Mouse (Mus musculus): ENCODE data around the gene Hp.

Hp gene

GRCm38 (mm10) chr8:109563881-109564280 is 15.1 kb downstream of the Hp start:
- no peak for DNase-seq (ENCODE audit: low spot score)

DNA sequence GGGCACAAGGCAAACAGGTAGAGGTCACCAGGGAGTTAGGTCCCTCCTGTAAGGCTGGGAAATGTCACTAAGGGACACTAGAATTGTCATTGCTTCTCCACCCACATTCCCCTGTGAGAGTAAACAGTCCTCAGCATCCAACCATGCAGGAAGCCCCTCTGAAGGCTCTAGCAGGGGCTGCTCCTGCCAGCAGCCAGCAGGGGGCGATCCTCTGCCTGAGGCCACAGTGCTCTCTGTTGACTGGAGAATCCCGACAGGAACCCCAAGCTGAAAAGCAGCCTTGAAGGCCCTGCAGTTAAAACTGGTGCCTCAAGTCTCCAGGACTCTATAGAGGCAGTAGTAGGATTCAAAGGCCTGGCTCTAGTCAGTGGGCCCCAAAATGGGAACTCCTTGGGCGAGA is 27.3 kb downstream of the Hp start:
- no peak for DNase-seq (ENCODE audit: low spot score)

DNA sequence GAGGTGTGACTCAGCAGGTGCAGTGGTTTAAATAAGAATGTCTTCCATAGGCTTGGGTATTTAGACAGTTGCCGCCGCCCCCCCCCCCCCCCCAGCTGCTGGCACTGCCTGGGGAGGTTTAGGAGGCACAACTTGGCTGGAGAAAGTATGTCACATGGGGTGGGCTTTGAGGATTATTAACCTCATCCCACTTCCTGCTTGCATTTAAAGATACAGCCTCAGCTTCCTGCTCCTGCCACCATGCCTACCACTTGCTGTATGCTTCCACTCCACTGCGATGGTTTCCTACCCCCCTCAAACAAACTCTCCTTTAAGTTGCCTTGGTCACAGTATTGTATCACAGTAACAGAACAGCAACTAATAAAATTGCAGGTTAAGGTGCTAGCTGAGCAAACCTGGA is 34.9 kb downstream of the Hp start:
- DNase-seq (ENCODE audit: low spot score): no peak

GRCm38 (mm10) chr8:109542748-109543519 is 36.0 kb downstream of the Hp start:
- DNase-seq (ENCODE audit: low spot score): no peak

GRCm38 (mm10) chr8:109542165-109542564 is 36.8 kb downstream of the Hp start:
- DNase-seq (ENCODE audit: low spot score): no peak

- DNase-seq (ENCODE audit: low spot score): no peak
Measured at GRCm38 (mm10) chr8:109536703-109537102, 42.3 kb downstream of the Hp start.

- DNase-seq (ENCODE audit: low spot score): no peak
Measured at GRCm38 (mm10) chr8:109535140-109535990, 43.6 kb downstream of the Hp start.
